Mouse (Mus musculus) gastrocnemius, postnatal 36 days (tissue): ENCODE measurements at regions not wholly inside any gene's neighbourhood (a gene's known extent, or its start where the extent isn't known, plus 50 kb on each side); places are given as distances from the start of the nearest gene placed in this dataset.

Source experiments
- DNase-seq, 2 experiments: peaks; one replicate each; pipeline ENCODE4 v3.0.0; 2022
- intact Hi-C: fragments of 180-260 bp; cut with DNase I; formaldehyde crosslinking; loops from one replicate; pipeline ENCODE4 v1.15.1; 2025

GRCm38 (mm10) chr6:50984157-50984905 is 330.1 kb upstream of the Npvf start:
- intact Hi-C loops = no loop called here
- no peak for DNase-seq

GRCm38 (mm10) chr6:50986270-50986924 is 332.2 kb upstream of the Npvf start:
- intact Hi-C loops = no loop called here

GRCm38 (mm10) chr6:50988561-50988960 is 334.3 kb upstream of the Npvf start:
- no peak for DNase-seq

More at GRCm38 (mm10) chr6:50986270-50986924, 332.2 kb upstream of the Npvf start:
- DNase-seq = no peak

DNA sequence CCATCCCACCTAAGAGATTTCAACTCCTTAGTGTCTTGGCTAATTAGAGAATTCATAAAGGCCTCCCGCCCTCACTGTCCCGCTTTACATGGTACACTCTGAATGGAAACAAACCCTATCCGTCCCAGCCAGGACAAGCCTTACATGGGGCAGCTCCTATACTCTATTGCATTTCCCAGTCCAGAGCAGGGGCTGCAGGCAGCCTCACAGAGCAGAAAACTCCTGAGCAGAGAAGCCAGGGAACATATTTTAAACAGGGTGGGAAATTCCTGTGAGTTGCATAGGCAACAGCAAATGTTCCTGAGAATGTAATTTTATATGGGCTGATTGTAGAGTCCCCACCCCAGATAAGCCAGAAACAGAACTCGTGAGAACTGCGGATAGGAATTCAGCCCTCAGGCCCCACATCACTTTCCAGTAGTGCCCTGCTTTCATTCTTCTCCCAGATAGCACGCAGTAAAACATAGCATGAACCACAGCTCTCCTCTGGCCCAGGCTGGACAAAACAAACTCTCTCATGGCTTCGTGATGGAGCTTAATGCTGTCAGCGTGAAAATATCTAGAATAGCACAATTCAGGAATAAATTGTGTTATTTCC is 337.4 kb upstream of the Npvf start:
- intact Hi-C loops = no loop called here
- DNase-seq = no peak

More at GRCm38 (mm10) chr6:50988561-50988960, 334.3 kb upstream of the Npvf start:
- intact Hi-C loops = no loop called here

DNA sequence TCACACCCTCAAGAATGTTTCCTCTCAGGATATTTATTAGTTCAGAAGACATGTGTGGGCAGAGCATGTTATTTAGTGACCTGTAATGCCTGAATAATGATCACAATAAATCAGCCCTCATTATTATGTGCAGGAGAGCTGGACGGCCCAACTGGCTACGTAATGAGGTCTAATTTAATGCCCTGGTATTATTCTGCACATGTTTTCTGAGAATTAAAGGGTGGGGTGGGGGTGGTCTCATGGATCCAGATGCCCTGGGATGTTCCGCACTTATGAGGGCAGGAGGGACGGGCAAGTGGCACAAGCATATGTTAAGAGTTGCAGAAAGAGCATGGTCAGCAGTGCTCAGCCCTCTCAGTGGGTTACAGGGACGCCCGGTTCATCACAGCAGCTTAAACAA is 339.7 kb upstream of the Npvf start:
- intact Hi-C loops = no loop called here
- DNase-seq = no peak

GRCm38 (mm10) chr6:51002713-51003112 is 348.5 kb upstream of the Npvf start:
- intact Hi-C loops = no loop called here
- DNase-seq = no peak

GRCm38 (mm10) chr6:51006074-51006591 is 351.9 kb upstream of the Npvf start:
- DNase-seq = no peak
- intact Hi-C loops = no loop called here

GRCm38 (mm10) chr6:51009526-51010340 is 355.5 kb upstream of the Npvf start:
- peak; percentile 39 to 54 for DNase-seq
- intact Hi-C loops = no loop called here

DNA sequence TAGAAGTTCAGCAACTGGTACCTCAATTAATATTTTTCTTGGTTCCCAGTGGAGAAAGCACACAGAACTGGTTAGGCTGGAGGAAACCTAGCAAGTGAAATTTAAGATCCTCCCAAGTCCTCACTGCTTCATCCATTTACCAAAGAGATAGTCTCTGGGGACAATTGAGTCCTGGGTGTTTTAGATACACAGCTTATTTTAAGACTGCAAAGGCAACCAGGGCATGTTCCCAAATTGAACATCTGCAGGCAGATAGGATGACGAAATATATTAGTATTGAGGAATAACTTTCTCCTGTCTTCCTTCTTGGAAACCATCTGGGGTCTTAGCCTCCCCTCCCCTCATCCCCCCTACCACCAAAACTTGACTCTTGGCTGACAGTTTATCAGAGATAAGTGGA is 356.3 kb upstream of the Npvf start:
- peak in 1 of 2 experiments; percentile 29 for DNase-seq
- intact Hi-C loops = no loop called here

DNA sequence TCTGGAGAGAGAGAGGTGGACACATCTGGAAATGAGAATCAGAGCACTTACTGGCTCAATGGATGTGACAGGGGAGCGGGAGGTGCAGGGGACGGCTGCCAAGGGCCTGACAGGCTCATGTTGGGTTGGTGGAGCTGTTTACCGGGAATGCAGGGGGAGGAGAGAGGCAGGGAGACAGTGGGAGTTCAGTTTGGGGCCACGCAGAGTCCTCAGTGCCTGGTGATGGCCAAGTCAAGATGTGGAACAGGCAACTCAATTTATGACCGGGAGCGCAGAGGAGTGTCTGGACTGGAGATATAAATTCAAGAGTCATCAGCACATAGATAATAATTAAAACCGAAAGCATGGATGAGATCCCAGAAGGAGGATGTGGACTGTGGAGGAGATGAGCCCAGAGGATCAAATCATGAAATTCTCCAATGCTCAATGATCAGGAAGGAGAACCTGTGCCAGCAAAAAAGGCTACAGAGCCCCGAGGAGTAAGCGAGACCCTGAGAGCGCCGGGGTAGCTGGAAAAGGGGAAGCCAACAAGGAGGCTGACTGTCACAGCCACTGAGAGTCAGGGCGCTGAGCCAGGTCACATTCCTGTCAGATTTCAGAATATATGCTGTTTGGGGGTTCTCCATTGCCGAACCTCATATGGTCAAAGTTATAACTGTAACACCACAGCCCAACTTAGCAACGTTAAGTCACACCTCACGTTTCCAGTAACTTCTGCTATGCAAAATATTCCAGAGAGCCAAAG is 358.0 kb upstream of the Npvf start:
- intact Hi-C loops = no loop called here
- peak; percentile 60 to 75 for DNase-seq

- intact Hi-C loops = no loop called here
- DNase-seq = no peak
These were observed 361.5 kb upstream of the Npvf start for GRCm38 (mm10) chr6:51015735-51016134.

GRCm38 (mm10) chr6:51016441-51017070 is 362.3 kb upstream of the Npvf start:
- intact Hi-C loops = no loop called here
- no peak for DNase-seq

- intact Hi-C loops = no loop called here
- no peak for DNase-seq
These were observed 363.2 kb upstream of the Npvf start for GRCm38 (mm10) chr6:51017260-51017999.

DNA sequence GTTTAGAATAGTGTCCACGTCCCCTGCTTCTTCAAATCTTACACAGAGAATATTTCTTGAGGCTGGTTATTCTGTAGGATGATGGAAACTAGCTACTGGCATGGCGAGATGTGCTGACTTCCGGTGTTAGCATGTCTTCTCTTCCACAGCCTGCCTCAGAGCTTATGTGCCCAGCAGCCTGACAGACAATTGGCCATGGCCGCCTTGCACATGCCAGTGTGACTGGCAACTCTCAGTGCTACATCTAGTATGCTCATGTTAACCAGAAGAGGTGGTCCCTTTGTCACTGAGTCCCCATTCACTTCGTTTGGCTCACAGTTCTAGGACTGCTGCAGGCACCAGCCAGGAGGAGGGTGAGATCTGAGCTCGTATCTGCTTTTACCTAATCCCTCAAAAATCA is 367.0 kb upstream of the Npvf start:
- no peak for DNase-seq
- intact Hi-C loops = no loop called here

DNA sequence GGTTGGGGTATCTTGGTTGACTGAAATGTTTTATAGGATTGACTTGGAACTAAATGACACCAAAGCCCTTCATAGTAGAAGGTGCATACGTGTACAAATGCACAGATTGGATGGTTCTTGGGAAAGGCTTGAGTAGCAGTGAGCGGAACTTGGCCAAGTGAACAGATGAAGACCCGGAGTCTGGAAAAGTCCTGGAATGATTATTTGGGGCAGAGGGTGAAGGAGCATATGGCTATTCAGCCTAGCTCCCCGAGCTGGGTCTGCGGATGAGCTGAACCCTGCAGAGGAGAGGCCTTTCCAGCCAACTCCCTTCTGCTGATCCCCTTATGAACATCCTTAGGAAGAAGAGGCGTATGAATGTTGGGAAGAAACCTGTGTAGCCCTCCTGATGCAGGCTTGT is 369.1 kb upstream of the Npvf start:
- no peak for DNase-seq
- intact Hi-C loops = no loop called here

GRCm38 (mm10) chr6:51024756-51025155 is 370.5 kb upstream of the Npvf start:
- intact Hi-C loops = no loop called here
- DNase-seq = no peak

DNA sequence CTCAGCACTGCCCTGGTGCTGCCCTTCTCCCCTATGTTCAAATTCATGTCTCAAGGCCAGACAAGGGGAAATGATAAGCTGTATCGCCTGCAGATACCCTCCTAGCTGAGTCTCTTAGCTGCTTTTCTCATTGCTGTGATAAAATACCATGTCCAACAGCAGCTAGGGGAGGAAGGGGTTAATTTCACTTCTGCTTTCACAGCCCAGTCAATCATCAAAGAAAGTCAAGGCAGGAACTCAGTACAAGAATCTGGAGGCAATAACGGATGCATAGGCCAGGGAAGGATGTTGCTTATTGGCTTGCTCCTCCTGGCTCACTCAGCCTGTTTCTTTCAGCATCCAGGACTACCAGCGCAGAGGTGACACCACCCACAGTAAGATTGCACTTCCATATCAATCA is 371.2 kb upstream of the Npvf start:
- intact Hi-C loops = no loop called here
- DNase-seq = no peak

- intact Hi-C loops = no loop called here
- no peak for DNase-seq
These were observed 373.1 kb upstream of the Npvf start for GRCm38 (mm10) chr6:51027296-51027695.

- intact Hi-C loops = no loop called here
- DNase-seq = no peak
These were observed 375.3 kb upstream of the Npvf start for GRCm38 (mm10) chr6:51029516-51029915.
